25 mouse cellular contexts compared by ENCODE assay signal in the genomic region with DNA sequence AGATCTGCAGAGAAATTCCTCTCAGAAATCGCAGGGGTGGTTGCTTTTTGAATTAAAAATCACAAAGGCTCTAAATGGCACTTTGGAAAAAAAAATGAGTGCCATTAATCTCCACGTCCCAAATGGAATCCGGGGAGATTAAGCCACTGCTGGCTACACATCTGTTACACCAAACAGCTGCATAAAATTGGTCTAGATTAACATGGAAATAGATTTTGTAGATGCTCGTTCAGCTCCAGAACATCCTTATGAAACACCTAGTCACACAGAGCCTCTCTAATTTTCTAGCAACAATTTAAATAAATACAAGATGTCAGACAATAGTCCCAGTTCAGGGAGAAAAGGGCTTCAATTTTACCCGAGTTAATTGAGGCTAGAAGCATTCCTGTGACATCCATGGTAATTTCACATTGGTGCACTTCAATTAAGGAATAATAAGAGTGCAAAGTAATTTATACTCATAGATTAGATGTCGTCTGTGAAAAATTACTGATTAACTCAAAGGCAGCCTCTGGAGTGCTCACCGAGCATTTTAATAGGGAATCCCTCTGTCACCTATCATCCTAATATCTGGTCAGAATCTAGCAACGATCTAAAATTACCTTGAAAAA.
A peak's percentile ranks its signal among the peaks of the same experiment; 100 is the strongest.
DNase-seq lines count a peak whose midpoint lies in the region; ATAC-seq and TF ChIP-seq lines count a peak whose summit lies in the region.
"Had no signal": no experiment of that assay in that cellular context is flagged by ENCODE, and none has a peak within 500 bp of the region (broad histone marks: within the 10 kb centered on the region; RNA-seq: fewer than 3 reads in every experiment).

No protein-coding gene starts in this region.

- no peaks in the 10 kb centered on the region for H3K27me3 ChIP-seq in forebrain, embryonic 16.5 days (replicated peaks; ENCODE audit: control insufficient read depth, insufficient read depth, low read length)
- no peaks in the 10 kb centered on the region for H3K27me3 ChIP-seq in forebrain, embryonic 10.5 days (ENCODE audit: poor library complexity, severe bottlenecking)
- H3K27me3 ChIP-seq in midbrain, embryonic 15.5 days (replicated peaks): no peaks in the 10 kb centered on the region
- H3K27me3 ChIP-seq in midbrain, embryonic 11.5 days (ENCODE audit: control insufficient read depth, insufficient read depth, low read length): no peaks in the 10 kb centered on the region
- no peaks in the 10 kb centered on the region for H3K27me3 ChIP-seq in hindbrain, embryonic 13.5 days
- H3K27me3 ChIP-seq in hindbrain, postnatal 0 days (ENCODE audit: insufficient read depth, low read length): no peaks in the 10 kb centered on the region
- no peaks in the 10 kb centered on the region for H3K27me3 ChIP-seq in thymus, adult 2 months (ENCODE audit: control insufficient read depth, insufficient read depth, low read length)
- H3K27me3 ChIP-seq: embryonic facial prominence, embryonic 12.5 days; heart, embryonic 12.5 days; intestine, embryonic 15.5 days; limb, embryonic 13.5 days; megakaryocyte, embryonic 14.5 days; stomach, embryonic 15.5 days had no signal

- WGBS in forebrain, embryonic 16.5 days: 23% methylated on average over 8 of the region's 8 CpGs
- WGBS in forebrain, embryonic 10.5 days: 76% methylated on average over 8 of the region's 8 CpGs
- WGBS in midbrain, embryonic 15.5 days: 40% methylated on average over 8 of the region's 8 CpGs
- WGBS in midbrain, embryonic 11.5 days: 74% methylated on average over 8 of the region's 8 CpGs
- WGBS in hindbrain, embryonic 13.5 days: 33% methylated on average over 8 of the region's 8 CpGs
- 48% methylated on average over 8 of the region's 8 CpGs for WGBS in hindbrain, postnatal 0 days
- 86% methylated on average over 8 of the region's 8 CpGs for WGBS in thymus, adult 2 months

- H3K4me3 ChIP-seq in forebrain, embryonic 16.5 days (replicated peaks; ENCODE audit: low read length): no peak overlapping the region
- H3K4me3 ChIP-seq in forebrain, embryonic 10.5 days: no peak overlapping the region
- H3K4me3 ChIP-seq in midbrain, embryonic 15.5 days: no peak overlapping the region
- no peak overlapping the region for H3K4me3 ChIP-seq in midbrain, embryonic 11.5 days (ENCODE audit: low read depth, low read length)
- H3K4me3 ChIP-seq in hindbrain, embryonic 13.5 days: no peak overlapping the region
- no peak overlapping the region for H3K4me3 ChIP-seq in hindbrain, postnatal 0 days (ENCODE audit: low read length)
- no peak overlapping the region for H3K4me3 ChIP-seq in thymus, adult 2 months (ENCODE audit: control insufficient read depth, insufficient read depth, low read length)
- H3K4me3 ChIP-seq: embryonic facial prominence, embryonic 12.5 days; heart, adult 2 months; heart, embryonic 12.5 days; intestine, embryonic 15.5 days; limb, embryonic 13.5 days; megakaryocyte, embryonic 14.5 days; stomach, embryonic 15.5 days had no signal

- no peaks in the 10 kb centered on the region for H3K4me1 ChIP-seq in forebrain, embryonic 16.5 days (replicated peaks; ENCODE audit: control insufficient read depth, insufficient read depth, low read length)
- no peaks in the 10 kb centered on the region for H3K4me1 ChIP-seq in forebrain, embryonic 10.5 days
- no peaks in the 10 kb centered on the region for H3K4me1 ChIP-seq in midbrain, embryonic 15.5 days
- no peaks in the 10 kb centered on the region for H3K4me1 ChIP-seq in midbrain, embryonic 11.5 days (ENCODE audit: control insufficient read depth, insufficient read depth, low read length)
- no peaks in the 10 kb centered on the region; the same call in 1 of the 2 replicates for H3K4me1 ChIP-seq in hindbrain, embryonic 13.5 days (replicated peaks)
- no peaks in the 10 kb centered on the region for H3K4me1 ChIP-seq in hindbrain, postnatal 0 days (ENCODE audit: insufficient read depth, low read length)
- H3K4me1 ChIP-seq in thymus, adult 2 months (replicated peaks; ENCODE audit: control insufficient read depth, insufficient read depth, low read length): no peaks in the 10 kb centered on the region
- H3K4me1 ChIP-seq: embryonic facial prominence, embryonic 12.5 days; heart, embryonic 12.5 days; intestine, embryonic 15.5 days; limb, embryonic 13.5 days; megakaryocyte, embryonic 14.5 days; stomach, embryonic 15.5 days had no signal

- no peaks in the 10 kb centered on the region for H3K36me3 ChIP-seq in forebrain, embryonic 16.5 days (ENCODE audit: control insufficient read depth, insufficient read depth)
- H3K36me3 ChIP-seq in forebrain, embryonic 10.5 days (replicated peaks): no peaks in the 10 kb centered on the region
- H3K36me3 ChIP-seq in midbrain, embryonic 15.5 days (replicated peaks): no peaks in the 10 kb centered on the region
- H3K36me3 ChIP-seq in midbrain, embryonic 11.5 days (ENCODE audit: control insufficient read depth, insufficient read depth, low read length): no peaks in the 10 kb centered on the region
- H3K36me3 ChIP-seq in hindbrain, embryonic 13.5 days: no peaks in the 10 kb centered on the region
- H3K36me3 ChIP-seq in hindbrain, postnatal 0 days (ENCODE audit: insufficient read depth, low read length): no peaks in the 10 kb centered on the region
- H3K36me3 ChIP-seq in thymus, adult 2 months (ENCODE audit: control insufficient read depth, insufficient read depth, low read length): no peaks in the 10 kb centered on the region
- H3K36me3 ChIP-seq: embryonic facial prominence, embryonic 12.5 days; heart, embryonic 12.5 days; intestine, embryonic 15.5 days; limb, embryonic 13.5 days; stomach, embryonic 15.5 days had no signal

- H3K9ac ChIP-seq in forebrain, embryonic 16.5 days (replicated peaks; ENCODE audit: low read depth, low read length): no peak overlapping the region
- H3K9ac ChIP-seq in midbrain, embryonic 15.5 days: no peak overlapping the region
- H3K9ac ChIP-seq in midbrain, embryonic 11.5 days (ENCODE audit: low read length): no peak overlapping the region
- H3K9ac ChIP-seq in hindbrain, embryonic 13.5 days: no peak overlapping the region
- H3K9ac ChIP-seq in hindbrain, postnatal 0 days (replicated peaks; ENCODE audit: low read length): no peak overlapping the region
- H3K9ac ChIP-seq: embryonic facial prominence, embryonic 12.5 days; heart, embryonic 12.5 days; intestine, embryonic 15.5 days; limb, embryonic 13.5 days; stomach, embryonic 15.5 days had no signal

- no peak overlapping the region for H3K4me2 ChIP-seq in forebrain, embryonic 16.5 days (ENCODE audit: low read length)
- H3K4me2 ChIP-seq in midbrain, embryonic 15.5 days: no peak overlapping the region
- H3K4me2 ChIP-seq in midbrain, embryonic 11.5 days: no peak overlapping the region
- H3K4me2 ChIP-seq in hindbrain, embryonic 13.5 days: no peak overlapping the region
- H3K4me2 ChIP-seq in hindbrain, postnatal 0 days (ENCODE audit: low read depth, low read length): no peak overlapping the region
- H3K4me2 ChIP-seq: embryonic facial prominence, embryonic 12.5 days; heart, embryonic 12.5 days; intestine, embryonic 15.5 days; limb, embryonic 13.5 days; liver, embryonic 11.5 days; stomach, embryonic 15.5 days had no signal

- no peak for DNase-seq in forebrain, embryonic 10.5 days (ENCODE audit: extremely low spot score, low spot score)
- no peak for DNase-seq in midbrain, embryonic 11.5 days (ENCODE audit: low spot score, missing footprints)
- peak; percentile 5 for DNase-seq in hindbrain, postnatal 0 days (ENCODE audit: low spot score)
- DNase-seq in thymus, adult 2 months: no peak
- DNase-seq: adrenal gland, postnatal 14 days; cerebellum, adult 11-12 months; cerebellum, adult 9-11 months; embryo, embryonic 11 days; heart, adult 2 months; kidney, adult 2 months; kidney, postnatal 36 days; lung, postnatal 36 days; right cerebral cortex, postnatal 25 days; thymus, postnatal 25 days had no signal

- TF ChIP-seq POLR2A in thymus, adult 2 months (IDR thresholded peaks at IDR 0.05; ENCODE audit: control insufficient read depth, extremely low read depth, insufficient read depth, low read length, poor library complexity): no peak

- H3K27ac ChIP-seq in forebrain, embryonic 16.5 days (ENCODE audit: low read length): no peak overlapping the region
- H3K27ac ChIP-seq in forebrain, embryonic 10.5 days: no peak overlapping the region
- 0 out of 2 replicates have a peak overlapping the region, but pooled peaks have one; percentile 11 for H3K27ac ChIP-seq in midbrain, embryonic 15.5 days
- no peak overlapping the region for H3K27ac ChIP-seq in midbrain, embryonic 11.5 days (ENCODE audit: low read depth, low read length)
- peak overlapping the region; percentile 52; the same call in 1 of the 2 replicates for H3K27ac ChIP-seq in hindbrain, embryonic 13.5 days
- no peak overlapping the region for H3K27ac ChIP-seq in hindbrain, postnatal 0 days
- H3K27ac ChIP-seq in thymus, adult 2 months (ENCODE audit: control insufficient read depth, insufficient read depth, low read length): no peak overlapping the region
- H3K27ac ChIP-seq: embryonic facial prominence, embryonic 12.5 days; heart, adult 2 months; intestine, embryonic 15.5 days; limb, embryonic 13.5 days; stomach, embryonic 15.5 days had no signal

- no peaks in the 10 kb centered on the region for H3K9me3 ChIP-seq in forebrain, embryonic 16.5 days (ENCODE audit: control insufficient read depth, low read length)
- no peaks in the 10 kb centered on the region for H3K9me3 ChIP-seq in forebrain, embryonic 10.5 days
- no peaks in the 10 kb centered on the region for H3K9me3 ChIP-seq in midbrain, embryonic 15.5 days
- H3K9me3 ChIP-seq in midbrain, embryonic 11.5 days (ENCODE audit: control insufficient read depth, low read length): no peaks in the 10 kb centered on the region
- no peaks in the 10 kb centered on the region for H3K9me3 ChIP-seq in hindbrain, embryonic 13.5 days
- H3K9me3 ChIP-seq in hindbrain, postnatal 0 days (ENCODE audit: low read length): no peaks in the 10 kb centered on the region
- H3K9me3 ChIP-seq: embryonic facial prominence, embryonic 12.5 days; heart, embryonic 12.5 days; intestine, embryonic 15.5 days; limb, embryonic 13.5 days; megakaryocyte, embryonic 14.5 days; stomach, embryonic 15.5 days had no signal

- ATAC-seq in forebrain, embryonic 16.5 days: peak; percentile 68
- no peak for ATAC-seq in midbrain, embryonic 15.5 days (replicated peaks)
- ATAC-seq in midbrain, embryonic 11.5 days (ENCODE audit: low FRiP score): no peak
- ATAC-seq in hindbrain, embryonic 13.5 days (ENCODE audit: low FRiP score): peak; percentile 78
- no peak for ATAC-seq in hindbrain, postnatal 0 days
- ATAC-seq: CD4-positive, CD25-positive, alpha-beta regulatory T cell, adult 4 months; intestine, embryonic 15.5 days had no signal

- TF ChIP-seq CTCF in hindbrain, postnatal 0 days (IDR thresholded peaks at IDR 0.05; ENCODE audit: low read depth): no peak
- TF ChIP-seq CTCF in thymus, adult 2 months (IDR thresholded peaks at IDR 0.05; ENCODE audit: borderline replicate concordance, control insufficient read depth, extremely low read depth, insufficient read depth, low read length, poor library complexity): no peak

Comparison
In these comparisons a context has a peak if more than half of its experiments do, and no peak if none do; other contexts are left out.
1. ATAC-seq: peak in forebrain, embryonic 16.5 days (single experiment) and hindbrain, embryonic 13.5 days (single experiment); none in midbrain, embryonic 15.5 days (single experiment), midbrain, embryonic 11.5 days (single experiment) and hindbrain, postnatal 0 days (single experiment).
2. H3K27ac ChIP-seq: peak in midbrain, embryonic 15.5 days (single experiment) and hindbrain, embryonic 13.5 days (single experiment); none in forebrain, embryonic 16.5 days (single experiment), forebrain, embryonic 10.5 days (single experiment), midbrain, embryonic 11.5 days (single experiment), hindbrain, postnatal 0 days (single experiment) and thymus, adult 2 months (single experiment).